Mouse (Mus musculus): Measurements from ENCODE around the gene Sirt2.

- TF ChIP-seq JUND (IDR thresholded peaks at IDR 0.05; ENCODE audit: low read depth, low read length), result no peak
- no peak for TF ChIP-seq GATA1 (IDR thresholded peaks at IDR 0.05; ENCODE audit: low read depth, low read length)
- TF ChIP-seq POLR2A (IDR thresholded peaks at IDR 0.05; ENCODE audit: control insufficient read depth in 1 of 2, insufficient read depth in 1 of 2, low read depth in 1 of 2, low read length in 2 of 2, poor library complexity in 1 of 2), result no peak
- no peak for TF ChIP-seq CTCF (IDR thresholded peaks at IDR 0.05 in 2 of 3, conservative IDR thresholded peaks at IDR 0.05 in 1 of 3; ENCODE audit: control insufficient read depth in 1 of 3, insufficient read depth in 1 of 3, low read depth in 2 of 3, low read length in 3 of 3, poor library complexity in 1 of 3, severe bottlenecking in 1 of 3)
Measured at GRCm38 (mm10) chr7:28771867-28772266, 5.3 kb downstream of the Sirt2 start.

All from MEL (cell line).